ENCODE assay signal across 8 mouse cellular contexts in genomic region chr19:43615074-43615445, GRCm38 (mm10). TPM values are rescaled to one million over a fixed set of nuclear protein-coding genes. Genes with fewer than 3 reads are reported as not detected.
A peak's percentile ranks its signal among the peaks of the same experiment; 100 is the strongest.
DNase-seq lines count a peak whose midpoint lies in the region; ATAC-seq lines count a peak whose summit lies in the region.

No protein-coding gene starts in this region.

- H3K36me3 ChIP-seq in heart, embryonic 11.5 days (ENCODE audit: control insufficient read depth, insufficient read depth, low read length) = no peaks in the 10 kb centered on the region
- H3K36me3 ChIP-seq in hindbrain, embryonic 13.5 days = no peaks in the 10 kb centered on the region
- H3K36me3 ChIP-seq in midbrain, embryonic 15.5 days (replicated peaks) = no peaks in the 10 kb centered on the region

- H3K4me2 ChIP-seq in heart, embryonic 11.5 days = peak overlapping the region; percentile 62
- peak overlapping the region; percentile 48 for H3K4me2 ChIP-seq in hindbrain, embryonic 13.5 days
- peak overlapping the region; percentile 54 for H3K4me2 ChIP-seq in midbrain, embryonic 15.5 days

- H3K4me1 ChIP-seq in heart, embryonic 11.5 days (ENCODE audit: control insufficient read depth, insufficient read depth, low read length) = peaks cover 25% of the 10 kb centered on the region
- H3K4me1 ChIP-seq in hindbrain, embryonic 13.5 days (replicated peaks) = peaks cover 38% of the 10 kb centered on the region
- H3K4me1 ChIP-seq in midbrain, embryonic 15.5 days = peaks cover 26% of the 10 kb centered on the region

- under 1% methylated on average over 20 of the region's 20 CpGs for WGBS in heart, embryonic 11.5 days (ENCODE audit: insufficient replicate concordance)
- under 1% methylated on average over 20 of the region's 20 CpGs for WGBS in hindbrain, embryonic 13.5 days
- WGBS in midbrain, embryonic 15.5 days = 1% methylated on average over 20 of the region's 20 CpGs

- no peak overlapping the region for H3K9ac ChIP-seq in heart, embryonic 11.5 days (ENCODE audit: low read depth, low read length)
- H3K9ac ChIP-seq in hindbrain, embryonic 13.5 days = no peak overlapping the region
- no peak overlapping the region; the same call in 1 of the 2 replicates for H3K9ac ChIP-seq in midbrain, embryonic 15.5 days

- H3K9me3 ChIP-seq in heart, embryonic 11.5 days (replicated peaks; ENCODE audit: control insufficient read depth, low read length) = no peaks in the 10 kb centered on the region
- no peaks in the 10 kb centered on the region for H3K9me3 ChIP-seq in hindbrain, embryonic 13.5 days
- no peaks in the 10 kb centered on the region for H3K9me3 ChIP-seq in midbrain, embryonic 15.5 days

- peaks cover 97% of the 10 kb centered on the region for H3K27me3 ChIP-seq in heart, embryonic 11.5 days (ENCODE audit: control insufficient read depth, insufficient read depth, low read length)
- H3K27me3 ChIP-seq in hindbrain, embryonic 13.5 days = peaks cover 99% of the 10 kb centered on the region
- H3K27me3 ChIP-seq in midbrain, embryonic 15.5 days (replicated peaks) = peaks cover 80% of the 10 kb centered on the region

- no peak for DNase-seq in heart, postnatal 25 days (ENCODE audit: low spot score)
- DNase-seq in embryo, embryonic 11 days = peak; percentile 57
- DNase-seq in left cerebral cortex, postnatal 14 days (ENCODE audit: low spot score in 2 of 2) = no peak
- no peak for DNase-seq in adrenal gland, adult 8-10 months
- DNase-seq in left cerebral cortex, adult 18-20 months (ENCODE audit: low spot score in 2 of 2) = no peak

- intact Hi-C loops in heart, postnatal 25 days (cut with DNase I) = no loop called here
- intact Hi-C loops in left cerebral cortex, postnatal 14 days (cut with DNase I) = loop anchor here (5.0 kb wide), 1 partner anchor 33 kb away; no protein-coding TSS in a partner anchor

- ATAC-seq in heart, embryonic 11.5 days (replicated peaks; ENCODE audit: insufficient number of reproducible peaks, low FRiP score, low TSS enrichment) = no peak
- ATAC-seq in hindbrain, embryonic 13.5 days (ENCODE audit: low FRiP score) = no peak
- no peak for ATAC-seq in midbrain, embryonic 15.5 days (replicated peaks)

- peak overlapping the region; percentile 42 for H3K4me3 ChIP-seq in heart, embryonic 11.5 days (ENCODE audit: low read depth, low read length)
- H3K4me3 ChIP-seq in hindbrain, embryonic 13.5 days = peak overlapping the region; percentile 26
- peak overlapping the region; percentile 32 for H3K4me3 ChIP-seq in midbrain, embryonic 15.5 days

- H3K27ac ChIP-seq in heart, embryonic 11.5 days (ENCODE audit: low read depth, low read length) = no peak overlapping the region
- no peak overlapping the region for H3K27ac ChIP-seq in hindbrain, embryonic 13.5 days
- H3K27ac ChIP-seq in midbrain, embryonic 15.5 days = no peak overlapping the region

RNA-seq across cellular contexts. Expression of gene Nkx2-3, which starts 2.9 kb away (rescaled TPM):
- polyA plus RNA-seq in heart, embryonic 11.5 days (2014; fragmentation: Nextera tagmentation; extraction: Ambion mirVana) = not detected in 2 replicates
- not detected for total RNA-seq in heart, postnatal 25 days (2021)
- 0.18 TPM in 1 of 2 replicates, not detected in the other for polyA plus RNA-seq in hindbrain, embryonic 13.5 days (2015; fragmentation: Nextera tagmentation; extraction: Ambion mirVana)
- polyA plus RNA-seq in midbrain, embryonic 15.5 days (2015; fragmentation: Nextera tagmentation; extraction: Ambion mirVana) = 0.40 and 0.98 TPM in 2 replicates
- total RNA-seq in left cerebral cortex, postnatal 14 days (2021) = not detected
- not detected for total RNA-seq in adrenal gland, adult 8-10 months (2022)
- total RNA-seq in left cerebral cortex, adult 18-20 months (2021) = not detected

RNA-seq across cellular contexts. Expression of gene Slc25a28, which starts 59.6 kb away (rescaled TPM):
- polyA plus RNA-seq in heart, embryonic 11.5 days (2014; fragmentation: Nextera tagmentation; extraction: Ambion mirVana) = 5.7 and 9.5 TPM in 2 replicates
- 10 to 100 TPM; 19.3 to 21.6 TPM for total RNA-seq in heart, postnatal 25 days (2021)
- 14.0 and 15.1 TPM in 2 replicates for polyA plus RNA-seq in hindbrain, embryonic 13.5 days (2015; fragmentation: Nextera tagmentation; extraction: Ambion mirVana)
- 14.4 and 16.7 TPM in 2 replicates for polyA plus RNA-seq in midbrain, embryonic 15.5 days (2015; fragmentation: Nextera tagmentation; extraction: Ambion mirVana)
- 10 to 100 TPM; 30.2 to 36.4 TPM for total RNA-seq in left cerebral cortex, postnatal 14 days (2021)
- total RNA-seq in adrenal gland, adult 8-10 months (2022) = 100 to 1,000 TPM in 1 of 4 experiments, 10 to 100 TPM in 3; 78.4 to 112 (median 83.7) TPM
- total RNA-seq in left cerebral cortex, adult 18-20 months (2021) = 10 to 100 TPM; 46.6 to 52.1 TPM
